Mouse (Mus musculus): Measurements from ENCODE around the gene Mbtps1. TPM values are rescaled to one million over a fixed set of nuclear protein-coding genes. Genes with fewer than 3 reads are reported as not detected.

Gene Mbtps1
- polyA plus RNA-seq, 1 experiment from 2014 or later, result 42.5 TPM

GRCm38 (mm10) chr8:119568251-119568650 lies 9.7 kb upstream of the Mbtps1 start:
- no peak for ATAC-seq (ENCODE audit: low read depth)
- Histone ChIP-seq H3K4me3 (ENCODE audit: low read depth, low read length) (no peak overlapping the region), H3K4me2 (ENCODE audit: low read depth, low read length) (no peak overlapping the region), H3K4me1 (ENCODE audit: control insufficient read depth, insufficient read depth, low read length) (peaks cover 3% of the 10 kb centered on the region; the same call in 1 of the 2 replicates), H3K27ac (ENCODE audit: low read depth, low read length) (no peak overlapping the region), H3K27me3 (ENCODE audit: control insufficient read depth, insufficient read depth, low read length) (no peaks in the 10 kb centered on the region), H3K9ac (replicated peaks; ENCODE audit: low read depth, low read length) (no peak overlapping the region), H3K9me3 (ENCODE audit: control insufficient read depth, low read length) (no peaks in the 10 kb centered on the region), H3K36me3 (ENCODE audit: control insufficient read depth, insufficient read depth, low read length) (peaks cover 31% of the 10 kb centered on the region)
- WGBS, result 91% methylated on average over 9 of the region's 9 CpGs

- H3K27ac ChIP-seq (ENCODE audit: low read depth, low read length), result no peak overlapping the region
- H3K4me2 ChIP-seq (ENCODE audit: low read depth, low read length), result no peak overlapping the region
- 88% methylated on average over 11 of the region's 11 CpGs for WGBS
- H3K36me3 ChIP-seq (ENCODE audit: control insufficient read depth, insufficient read depth, low read length), result peaks cover 45% of the 10 kb centered on the region
- no peak for ATAC-seq (ENCODE audit: low read depth)
- no peaks in the 10 kb centered on the region for H3K27me3 ChIP-seq (ENCODE audit: control insufficient read depth, insufficient read depth, low read length)
- no peaks in the 10 kb centered on the region for H3K4me1 ChIP-seq (ENCODE audit: control insufficient read depth, insufficient read depth, low read length)
- no peak overlapping the region for H3K4me3 ChIP-seq (ENCODE audit: low read depth, low read length)
- H3K9me3 ChIP-seq (ENCODE audit: control insufficient read depth, low read length), result no peaks in the 10 kb centered on the region
- H3K9ac ChIP-seq (replicated peaks; ENCODE audit: low read depth, low read length), result no peak overlapping the region
Measured at GRCm38 (mm10) chr8:119566367-119566766, 7.8 kb upstream of the Mbtps1 start.

- 93% methylated on average over 14 of the region's 14 CpGs for WGBS
- ATAC-seq (ENCODE audit: low read depth), result no peak
- H3K9ac ChIP-seq (replicated peaks; ENCODE audit: low read depth, low read length), result no peak overlapping the region
- peaks cover 5% of the 10 kb centered on the region; the same call in 1 of the 2 replicates for H3K4me1 ChIP-seq (ENCODE audit: control insufficient read depth, insufficient read depth, low read length)
- H3K27ac ChIP-seq (ENCODE audit: low read depth, low read length), result no peak overlapping the region
- H3K4me3 ChIP-seq (ENCODE audit: low read depth, low read length), result no peak overlapping the region
- no peak overlapping the region for H3K4me2 ChIP-seq (ENCODE audit: low read depth, low read length)
- no peaks in the 10 kb centered on the region for H3K9me3 ChIP-seq (ENCODE audit: control insufficient read depth, low read length)
- H3K36me3 ChIP-seq (ENCODE audit: control insufficient read depth, insufficient read depth, low read length), result peaks cover 45% of the 10 kb centered on the region
- no peaks in the 10 kb centered on the region for H3K27me3 ChIP-seq (ENCODE audit: control insufficient read depth, insufficient read depth, low read length)
Measured at GRCm38 (mm10) chr8:119563849-119564251, 5.3 kb upstream of the Mbtps1 start.

GRCm38 (mm10) chr8:119559402-119559720 lies 826 bp upstream of the Mbtps1 start:
- 90% methylated on average over 6 of the region's 6 CpGs for WGBS
- Histone ChIP-seq H3K27ac (ENCODE audit: low read depth, low read length) (no peak overlapping the region), H3K4me1 (ENCODE audit: control insufficient read depth, insufficient read depth, low read length) (peaks cover 23% of the 10 kb centered on the region), H3K4me2 (ENCODE audit: low read depth, low read length) (peak overlapping the region; percentile 90), H3K9me3 (ENCODE audit: control insufficient read depth, low read length) (no peaks in the 10 kb centered on the region), H3K4me3 (ENCODE audit: low read depth, low read length) (peak overlapping the region; percentile 74; the same call in 1 of the 2 replicates), H3K36me3 (ENCODE audit: control insufficient read depth, insufficient read depth, low read length) (peaks cover 25% of the 10 kb centered on the region), H3K9ac (replicated peaks; ENCODE audit: low read depth, low read length) (no peak overlapping the region), H3K27me3 (ENCODE audit: control insufficient read depth, insufficient read depth, low read length) (no peaks in the 10 kb centered on the region)
- peak; percentile 18; the same call in 1 of the 2 replicates for ATAC-seq (ENCODE audit: low read depth)

GRCm38 (mm10) chr8:119557821-119558602 lies 523 bp downstream of the Mbtps1 start:
- Histone ChIP-seq H3K4me2 (ENCODE audit: low read depth, low read length) (peak overlapping the region; percentile 90), H3K27me3 (ENCODE audit: control insufficient read depth, insufficient read depth, low read length) (no peaks in the 10 kb centered on the region), H3K36me3 (ENCODE audit: control insufficient read depth, insufficient read depth, low read length) (peaks cover 12% of the 10 kb centered on the region), H3K27ac (ENCODE audit: low read depth, low read length) (peak overlapping the region; percentile 93), H3K9me3 (ENCODE audit: control insufficient read depth, low read length) (no peaks in the 10 kb centered on the region), H3K9ac (replicated peaks; ENCODE audit: low read depth, low read length) (peak overlapping the region; percentile 84), H3K4me1 (ENCODE audit: control insufficient read depth, insufficient read depth, low read length) (peaks cover 23% of the 10 kb centered on the region), H3K4me3 (ENCODE audit: low read depth, low read length) (peak overlapping the region; percentile 74)
- 2% methylated on average over 53 of the region's 55 CpGs for WGBS
- peak; percentile 91 for ATAC-seq (ENCODE audit: low read depth)

- no peaks in the 10 kb centered on the region for H3K9me3 ChIP-seq (ENCODE audit: control insufficient read depth, low read length)
- no peaks in the 10 kb centered on the region for H3K27me3 ChIP-seq (ENCODE audit: control insufficient read depth, insufficient read depth, low read length)
- 0 out of 2 replicates have a peak, but pooled peaks cover 5% of the 10 kb centered on the region for H3K36me3 ChIP-seq (ENCODE audit: control insufficient read depth, insufficient read depth, low read length)
- H3K27ac ChIP-seq (ENCODE audit: low read depth, low read length), result no peak overlapping the region
- 0 out of 2 replicates have a peak overlapping the region, but pooled peaks have one; percentile 84 for H3K9ac ChIP-seq (replicated peaks; ENCODE audit: low read depth, low read length)
- no peak for ATAC-seq (ENCODE audit: low read depth)
- peak overlapping the region; percentile 90 for H3K4me2 ChIP-seq (ENCODE audit: low read depth, low read length)
- 86% methylated on average over 9 of the region's 9 CpGs for WGBS
- H3K4me1 ChIP-seq (ENCODE audit: control insufficient read depth, insufficient read depth, low read length), result peaks cover 23% of the 10 kb centered on the region
- peak overlapping the region; percentile 74; the same call in 1 of the 2 replicates for H3K4me3 ChIP-seq (ENCODE audit: low read depth, low read length)
Measured at GRCm38 (mm10) chr8:119557132-119557531, 1.4 kb downstream of the Mbtps1 start.

- Histone ChIP-seq H3K9ac (replicated peaks; ENCODE audit: low read depth, low read length) (no peak overlapping the region), H3K4me3 (ENCODE audit: low read depth, low read length) (no peak overlapping the region), H3K9me3 (ENCODE audit: control insufficient read depth, low read length) (no peaks in the 10 kb centered on the region), H3K36me3 (ENCODE audit: control insufficient read depth, insufficient read depth, low read length) (no peaks in the 10 kb centered on the region), H3K4me2 (ENCODE audit: low read depth, low read length) (no peak overlapping the region), H3K4me1 (ENCODE audit: control insufficient read depth, insufficient read depth, low read length) (peaks cover 23% of the 10 kb centered on the region), H3K27ac (ENCODE audit: low read depth, low read length) (no peak overlapping the region), H3K27me3 (ENCODE audit: control insufficient read depth, insufficient read depth, low read length) (no peaks in the 10 kb centered on the region)
- WGBS, result 64% methylated on average over 6 of the region's 6 CpGs
- no peak for ATAC-seq (ENCODE audit: low read depth)
Measured at GRCm38 (mm10) chr8:119555861-119556260, 2.7 kb downstream of the Mbtps1 start.

- Histone ChIP-seq H3K27ac (ENCODE audit: low read depth, low read length) (no peak overlapping the region), H3K4me3 (ENCODE audit: low read depth, low read length) (no peak overlapping the region), H3K4me2 (ENCODE audit: low read depth, low read length) (no peak overlapping the region), H3K9me3 (ENCODE audit: control insufficient read depth, low read length) (no peaks in the 10 kb centered on the region), H3K27me3 (ENCODE audit: control insufficient read depth, insufficient read depth, low read length) (no peaks in the 10 kb centered on the region), H3K36me3 (ENCODE audit: control insufficient read depth, insufficient read depth, low read length) (no peaks in the 10 kb centered on the region), H3K9ac (replicated peaks; ENCODE audit: low read depth, low read length) (no peak overlapping the region), H3K4me1 (ENCODE audit: control insufficient read depth, insufficient read depth, low read length) (peaks cover 17% of the 10 kb centered on the region)
- 83% methylated on average over 2 of the region's 2 CpGs for WGBS
- ATAC-seq (ENCODE audit: low read depth), result no peak
Measured at GRCm38 (mm10) chr8:119552967-119553366, 5.6 kb downstream of the Mbtps1 start.

- ATAC-seq (ENCODE audit: low read depth), result no peak
- H3K4me3 ChIP-seq (ENCODE audit: low read depth, low read length), result no peak overlapping the region
- 83% methylated on average over 7 of the region's 7 CpGs for WGBS
- H3K4me2 ChIP-seq (ENCODE audit: low read depth, low read length), result no peak overlapping the region
- no peak overlapping the region for H3K27ac ChIP-seq (ENCODE audit: low read depth, low read length)
- H3K9ac ChIP-seq (replicated peaks; ENCODE audit: low read depth, low read length), result no peak overlapping the region
- peaks cover 14% of the 10 kb centered on the region; the same call in 1 of the 2 replicates for H3K36me3 ChIP-seq (ENCODE audit: control insufficient read depth, insufficient read depth, low read length)
- no peaks in the 10 kb centered on the region for H3K9me3 ChIP-seq (ENCODE audit: control insufficient read depth, low read length)
- no peaks in the 10 kb centered on the region for H3K27me3 ChIP-seq (ENCODE audit: control insufficient read depth, insufficient read depth, low read length)
- no peaks in the 10 kb centered on the region for H3K4me1 ChIP-seq (ENCODE audit: control insufficient read depth, insufficient read depth, low read length)
Measured at GRCm38 (mm10) chr8:119548560-119549113, 9.9 kb downstream of the Mbtps1 start.
